Mouse (Mus musculus) cortical plate, adult 2 months (tissue): ENCODE measurements at regions not wholly inside any gene's neighbourhood (a gene's known extent, or its start where the extent isn't known, plus 50 kb on each side); places are given as distances from the start of the nearest gene placed in this dataset.

Experiments
- CTCF ChIP-seq: fragments of 200-500 bp; IDR thresholded peaks from 2 replicates; pipeline ENCODE4 v1.5.1; 2011; ENCODE audit warnings: mild to moderate bottlenecking, control low read depth, low read length; ENCODE audit not compliant: insufficient read depth; ENCODE audit errors: extremely low read depth
- POLR2A ChIP-seq: fragments of 200-500 bp; IDR thresholded peaks from 2 replicates; pipeline ENCODE4 v1.6.1; 2011; ENCODE audit warnings: mild to moderate bottlenecking, low read length, control low read depth; ENCODE audit not compliant: insufficient read depth; ENCODE audit errors: extremely low read depth

DNA sequence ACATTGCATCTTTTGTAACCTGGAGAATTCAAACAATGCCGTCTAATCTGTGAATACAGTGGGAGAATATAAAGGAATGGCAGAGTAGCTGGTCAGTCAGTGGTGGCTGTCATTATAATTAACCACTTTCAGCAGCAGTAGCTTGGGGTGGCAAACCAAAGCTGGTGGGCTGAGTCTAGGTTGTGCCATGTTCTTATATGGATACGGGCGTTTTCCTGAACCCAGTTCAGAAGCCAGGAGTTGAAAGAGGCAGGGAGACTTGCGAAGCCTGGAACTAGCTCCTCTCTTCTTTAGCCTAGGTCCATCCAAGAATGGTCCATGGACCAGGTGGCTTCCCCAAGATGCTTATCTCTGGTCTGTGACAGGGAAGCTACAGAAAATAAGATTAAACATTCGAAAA is 135.7 kb downstream of the Btg1 start:
- TF ChIP-seq POLR2A = no peak
- TF ChIP-seq CTCF = no peak
